Mouse (Mus musculus) adrenal gland, postnatal 25 days (tissue): ENCODE data around the gene Stoml2. TPM values are rescaled to one million over a fixed set of nuclear protein-coding genes. Genes with fewer than 3 reads are reported as not detected.
"Not testable (repeated sequence)": the region's sequence is repeated elsewhere in the genome, so short reads cannot be mapped to it uniquely, and the experiment has no call there.

Experiments used
- DNase-seq: peaks from one replicate; pipeline ENCODE4 v3.0.0; 2021; ENCODE audit warnings: mixed read lengths
- total RNA-seq: library from RNA; stranded (reverse); gene quantifications from 2 replicates; pipeline ENCODE4 v1.2.3, GENCODE M21; 2021

The Stoml2 gene
- total RNA-seq, 1 experiment from 2014 or later, result 270 TPM

GRCm38 (mm10) chr4:43004951-43005350 is 26.6 kb downstream of the Stoml2 start:
- no peak for DNase-seq

- DNase-seq, result no peak
These were observed 28.6 kb downstream of the Stoml2 start for GRCm38 (mm10) chr4:43002756-43003439.

- DNase-seq, result no peak
These were observed 30.2 kb downstream of the Stoml2 start for GRCm38 (mm10) chr4:43001272-43001671.

GRCm38 (mm10) chr4:43000141-43000986 is 31.1 kb downstream of the Stoml2 start, which contains the start of gene Vcp:
Vcp (minus strand) TSS chr4:43000507.
- DNase-seq, result peak; percentile 98

GRCm38 (mm10) chr4:42999451-43000140 is 31.9 kb downstream of the Stoml2 start:
- DNase-seq, result peak; percentile 81

- no peak for DNase-seq
These were observed 33.5 kb downstream of the Stoml2 start for GRCm38 (mm10) chr4:42998022-42998421.

- DNase-seq, result no peak
These were observed 43.2 kb downstream of the Stoml2 start for GRCm38 (mm10) chr4:42988296-42988695.

- not testable (repeated sequence) for DNase-seq
These were observed 51.0 kb downstream of the Stoml2 start for GRCm38 (mm10) chr4:42980467-42980866.

- DNase-seq, result no peak
These were observed 53.4 kb downstream of the Stoml2 start for GRCm38 (mm10) chr4:42978062-42978461.

Other genes with a start within 250 kb of the Stoml2 start
- not detected in 2 replicates for gene Fam205a1, start 177.8 kb downstream of the Stoml2 start, total RNA-seq
- gene Gm12394, start 174.9 kb downstream of the Stoml2 start, total RNA-seq, result 0.18 TPM in 1 of 2 replicates, not detected in the other
- gene Fam205c, start 157.5 kb downstream of the Stoml2 start, total RNA-seq, result not detected in 2 replicates
- gene Phf24, start 115.0 kb downstream of the Stoml2 start, total RNA-seq, result 0.57 and 0.73 TPM in 2 replicates
- 12.5 TPM in 2 replicates for gene Dnajb5, start 81.9 kb downstream of the Stoml2 start, total RNA-seq
- not detected in 2 replicates for gene 1700022I11Rik, start 62.1 kb downstream of the Stoml2 start, total RNA-seq
- gene Vcp, start 31.2 kb downstream of the Stoml2 start, total RNA-seq, result 299 and 392 TPM in 2 replicates
- gene Fancg, start 21.2 kb downstream of the Stoml2 start, total RNA-seq, result 15.7 and 20.9 TPM in 2 replicates
- 26.1 and 27.5 TPM in 2 replicates for gene Pigo, start 5.9 kb downstream of the Stoml2 start, total RNA-seq
- gene Fam214b, start 14.5 kb upstream of the Stoml2 start, total RNA-seq, result 58.7 and 63.6 TPM in 2 replicates
- gene Unc13b, start 27.2 kb upstream of the Stoml2 start, total RNA-seq, result 12.4 and 13.2 TPM in 2 replicates
- 0.57 and 1.2 TPM in 2 replicates for gene Atp8b5, start 235.4 kb upstream of the Stoml2 start, total RNA-seq